Mouse (Mus musculus) Patski (cell line): Measurements from ENCODE around the gene Ticam1. TPM values are rescaled to one million over a fixed set of nuclear protein-coding genes. Genes with fewer than 3 reads are reported as not detected.
A peak's percentile ranks its signal among the peaks of the same experiment; 100 is the strongest.

Source experiments
- ATAC-seq: fragments of 100-300 bp; one replicate; pipeline ENCODE4 v1.8.0; 2021
- CTCF ChIA-PET: fragments of 350-600 bp; sonication (Branson Sonifier 250); formaldehyde crosslinking; loops from one replicate; lab custom pipeline; 2022; ENCODE audit warnings: inconsistent platforms; lab: Charles Lee
- POLR2A ChIA-PET: fragments of 350-600 bp; sonication (Branson Sonifier 250); formaldehyde crosslinking; loops from one replicate; lab custom pipeline; 2022; ENCODE audit warnings: antibody characterized with exemption, inconsistent platforms; lab: Charles Lee
- DNase-seq: peaks from one replicate; pipeline ENCODE4 v3.0.0-alpha.2; 2011; ENCODE audit warnings: low read depth, low spot score
- H3K27me3 ChIP-seq: fragments of 371-371 bp; one replicate; pipeline ENCODE4 v1.5.1; 2021
- CTCF ChIP-seq: fragments of 100-300 bp; IDR thresholded peaks from one replicate; pipeline ENCODE4 v1.5.1; 2021
- in situ Hi-C: fragments of 300-500 bp; cut with MboI; formaldehyde crosslinking; loops from 3 replicates; pipeline ENCODE4 v1.11.1; 2018; ENCODE audit warnings: low pct_unique_long_range_greater_than_20kb, mixed read lengths
- polyA plus RNA-seq: library from polyadenylated mRNA; unstranded; gene quantifications from one replicate; pipeline ENCODE4 v1.2.3, GENCODE M21; 2021

Ticam1 gene
- polyA plus RNA-seq, 1 experiment from 2014 or later, result 23.9 TPM

GRCm38 (mm10) chr17:56257181-56257894 is 19.2 kb downstream of the Ticam1 start:
- no peak for TF ChIP-seq CTCF
- in situ Hi-C loops, result loop anchor here (10.0 kb wide), 1 partner anchor 53 kb away; no protein-coding TSS in a partner anchor
- ChIA-PET CTCF (interaction anchor here (0.7 kb wide), 1 partner anchor 100 kb away, joined by 3 read pairs; no protein-coding TSS in a partner anchor), POLR2A (no interaction called here)
- DNase-seq, result no peak
- no peaks in the 10 kb centered on the region for H3K27me3 ChIP-seq
- peak; percentile 3 for ATAC-seq

GRCm38 (mm10) chr17:56256239-56256881 is 20.2 kb downstream of the Ticam1 start, which contains the start of gene Fem1a:
TSS of gene Fem1a (plus strand) at chr17:56256810.
- ChIA-PET CTCF (interaction anchor here (0.8 to 3.1 kb wide), 20 partner anchors 8 to 130 kb away, joined by 3 to 24 read pairs (median 5); partner anchors contain the start of genes Dpp9 and Ticam1), POLR2A (interaction anchor here (0.6 to 1.7 kb wide), 4 partner anchors 32 to 60 kb away, joined by 3 to 4 read pairs (median 4); no protein-coding TSS in a partner anchor)
- H3K27me3 ChIP-seq, result no peaks in the 10 kb centered on the region
- ATAC-seq (peak; percentile 54), DNase-seq (peak; percentile 96)
- TF ChIP-seq CTCF, result no peak
- in situ Hi-C loops, result loop anchor here (10.0 kb wide), 1 partner anchor 52 kb away; no protein-coding TSS in a partner anchor

GRCm38 (mm10) chr17:56255863-56256238 is 20.7 kb downstream of the Ticam1 start:
- no peaks in the 10 kb centered on the region for H3K27me3 ChIP-seq
- in situ Hi-C loops, result loop anchor here (10.0 kb wide), 1 partner anchor 51 kb away; no protein-coding TSS in a partner anchor
- DNase-seq, result peak; percentile 84
- peak; percentile 86 for ATAC-seq
- CTCF ChIA-PET, result interaction anchor here (0.7 to 3.1 kb wide), 27 partner anchors 8 to 180 kb away, joined by 3 to 24 read pairs (median 5); partner anchors contain the start of genes Dpp9 and Ticam1
- no peak for TF ChIP-seq CTCF
- POLR2A ChIA-PET, result interaction anchor here (0.6 to 1.7 kb wide), 4 partner anchors 32 to 59 kb away, joined by 3 to 4 read pairs (median 4); no protein-coding TSS in a partner anchor

- in situ Hi-C loops, result loop anchor here (10.0 kb wide), 1 partner anchor 51 kb away; no protein-coding TSS in a partner anchor
- TF ChIP-seq CTCF, result no peak
- no peaks in the 10 kb centered on the region for H3K27me3 ChIP-seq
- POLR2A ChIA-PET, result interaction anchor here (0.9 to 1.7 kb wide), 3 partner anchors 36 to 59 kb away, joined by 3 to 4 read pairs (median 3); no protein-coding TSS in a partner anchor
- DNase-seq (no peak), ATAC-seq (no peak)
- CTCF ChIA-PET, result interaction anchor here (0.7 to 3.1 kb wide), 28 partner anchors 9 to 180 kb away, joined by 3 to 24 read pairs (median 5); partner anchors contain the start of genes Dpp9 and Ticam1
Measured at GRCm38 (mm10) chr17:56255429-56255828, 21.2 kb downstream of the Ticam1 start.

- TF ChIP-seq CTCF, result no peak
- in situ Hi-C loops, result loop anchor here (5.0 to 10.0 kb wide), 2 partner anchors 50 to 122 kb away; no protein-coding TSS in a partner anchor
- CTCF ChIA-PET, result interaction anchor here (0.5 to 3.1 kb wide), 20 partner anchors 8 to 128 kb away, joined by 3 to 24 read pairs (median 5); partner anchors contain the start of genes Dpp9 and Ticam1
- DNase-seq (no peak), ATAC-seq (no peak)
- H3K27me3 ChIP-seq, result no peaks in the 10 kb centered on the region
- POLR2A ChIA-PET, result interaction anchor here (0.6 kb wide), 1 partner anchor 147 kb away, joined by 3 read pairs; no protein-coding TSS in a partner anchor
Measured at GRCm38 (mm10) chr17:56254695-56255094, 21.9 kb downstream of the Ticam1 start.

GRCm38 (mm10) chr17:56251136-56251829 is 25.3 kb downstream of the Ticam1 start:
- ATAC-seq (no peak), DNase-seq (no peak)
- in situ Hi-C loops, result loop anchor here (5.0 to 10.0 kb wide), 2 partner anchors 46 to 119 kb away; no protein-coding TSS in a partner anchor
- peaks cover 12% of the 10 kb centered on the region for H3K27me3 ChIP-seq
- peak; percentile 75 for TF ChIP-seq CTCF
- POLR2A ChIA-PET, result interaction anchor here (0.7 kb wide), 1 partner anchor 32 kb away, joined by 3 read pairs; no protein-coding TSS in a partner anchor
- CTCF ChIA-PET, result interaction anchor here (0.6 to 1.3 kb wide), 4 partner anchors 12 to 92 kb away, joined by 3 to 4 read pairs (median 4); no protein-coding TSS in a partner anchor

GRCm38 (mm10) chr17:56245608-56246007 is 31.0 kb downstream of the Ticam1 start:
- ATAC-seq, result no peak
- no peak for TF ChIP-seq CTCF
- in situ Hi-C loops, result no loop called here
- CTCF ChIA-PET, result interaction anchor here (1.7 kb wide), 1 partner anchor 10 kb away, joined by 5 read pairs; no protein-coding TSS in a partner anchor
- H3K27me3 ChIP-seq, result peaks cover 26% of the 10 kb centered on the region
- POLR2A ChIA-PET, result no interaction called here
- DNase-seq, result no peak

- H3K27me3 ChIP-seq, result peaks cover 20% of the 10 kb centered on the region
- in situ Hi-C loops, result no loop called here
- ChIA-PET CTCF (interaction anchor here (1.4 kb wide), 2 partner anchors 14 to 84 kb away, joined by 3 read pairs; no protein-coding TSS in a partner anchor), POLR2A (no interaction called here)
- DNase-seq (no peak), ATAC-seq (peak; percentile 73)
- no peak for TF ChIP-seq CTCF
Measured at GRCm38 (mm10) chr17:56241541-56242401, 34.8 kb downstream of the Ticam1 start.
